Mouse (Mus musculus): ENCODE results near the gene Lrrc29. TPM values are rescaled to one million over a fixed set of nuclear protein-coding genes. Genes with fewer than 3 reads are reported as not detected.
A peak's percentile ranks its signal among the peaks of the same experiment; 100 is the strongest.
"Not testable (repeated sequence)": the region's sequence is repeated elsewhere in the genome, so short reads cannot be mapped to it uniquely, and the experiment has no call there.

Gene Lrrc29
- total RNA-seq, 2 experiments from 2014 or later: 13.4 to 26.2 TPM

GRCm38 (mm10) chr8:105293405-105293804, 32.7 kb downstream of the Lrrc29 start:
- no peak for ATAC-seq (replicated peaks; ENCODE audit: low FRiP score, poor library complexity, severe bottlenecking)

DNA sequence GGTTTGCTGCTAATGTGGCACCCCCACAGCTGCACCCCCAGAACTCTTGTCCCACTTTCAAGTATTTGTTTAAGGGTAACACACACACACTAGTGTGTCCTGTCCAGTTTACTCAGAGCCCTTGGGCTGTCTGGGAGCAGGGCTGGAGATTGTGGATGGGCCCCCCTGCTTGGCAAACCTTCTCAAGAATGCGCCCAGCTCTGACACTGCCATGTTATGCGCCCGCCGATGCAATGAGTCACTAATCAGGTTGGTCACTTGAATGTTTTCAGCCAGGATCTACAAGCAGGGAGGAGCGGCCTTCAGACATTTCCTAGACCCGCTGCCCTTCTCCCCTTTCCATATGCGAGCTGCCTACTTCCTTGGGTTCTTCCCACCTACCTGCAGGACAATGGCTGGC, 33.6 kb downstream of the Lrrc29 start:
- ATAC-seq (replicated peaks; ENCODE audit: low FRiP score, poor library complexity, severe bottlenecking): no peak

- not testable (repeated sequence) for ATAC-seq (replicated peaks; ENCODE audit: low FRiP score, poor library complexity, severe bottlenecking)
These were observed 34.3 kb downstream of the Lrrc29 start for GRCm38 (mm10) chr8:105291802-105292201.

- not testable (repeated sequence) for ATAC-seq (replicated peaks; ENCODE audit: low FRiP score, poor library complexity, severe bottlenecking)
These were observed 34.7 kb downstream of the Lrrc29 start for GRCm38 (mm10) chr8:105291364-105291763.

DNA sequence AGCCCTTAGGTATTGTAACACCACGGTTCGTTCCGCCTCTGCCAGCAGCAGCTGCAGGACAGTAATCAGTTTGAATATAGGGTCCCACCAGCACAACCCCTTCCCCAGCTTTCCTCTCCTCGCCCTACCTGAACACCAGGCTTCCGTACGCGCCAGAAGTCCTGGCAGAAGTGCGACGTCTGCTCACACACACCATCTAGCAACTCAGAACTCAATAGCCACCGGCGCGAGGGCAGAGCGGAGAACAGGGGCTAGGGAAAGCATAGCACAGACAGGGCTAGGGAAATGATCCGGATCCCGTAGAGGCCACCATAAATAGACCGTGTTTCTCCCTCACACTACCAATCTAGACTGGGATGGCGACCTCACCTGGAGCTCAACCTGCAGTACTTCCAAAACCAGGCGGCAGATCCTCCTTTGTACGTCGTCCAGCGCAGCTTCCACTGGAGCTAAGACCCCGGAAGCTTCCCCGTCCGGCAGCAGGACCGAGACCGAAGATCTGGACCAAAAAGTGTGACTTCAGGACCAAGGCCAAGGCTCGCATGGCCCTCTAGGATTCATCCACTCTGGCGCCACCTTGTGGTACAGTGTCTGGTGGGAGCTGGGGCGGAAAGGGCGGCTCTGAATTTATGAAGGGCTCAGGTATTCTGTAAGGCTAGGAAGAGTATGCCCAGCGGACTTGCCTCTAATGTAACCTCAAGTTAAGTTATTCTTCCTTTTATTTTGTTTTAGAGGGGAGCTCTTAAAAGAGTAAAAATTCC, 35.3 kb downstream of the Lrrc29 start:
- ATAC-seq (replicated peaks; ENCODE audit: low FRiP score, poor library complexity, severe bottlenecking): peak; percentile 76

- 0 out of 2 replicates have a peak, but pooled peaks have one; percentile 15 for ATAC-seq (replicated peaks; ENCODE audit: low FRiP score, poor library complexity, severe bottlenecking)
These were observed 36.1 kb downstream of the Lrrc29 start, which contains the start of gene 4931428F04Rik for GRCm38 (mm10) chr8:105289805-105290460. Gene 4931428F04Rik (minus strand): TSS chr8:105289864.

GRCm38 (mm10) chr8:105288958-105289732, 36.9 kb downstream of the Lrrc29 start:
- ATAC-seq (replicated peaks; ENCODE audit: low FRiP score, poor library complexity, severe bottlenecking): peak; percentile 58

DNA sequence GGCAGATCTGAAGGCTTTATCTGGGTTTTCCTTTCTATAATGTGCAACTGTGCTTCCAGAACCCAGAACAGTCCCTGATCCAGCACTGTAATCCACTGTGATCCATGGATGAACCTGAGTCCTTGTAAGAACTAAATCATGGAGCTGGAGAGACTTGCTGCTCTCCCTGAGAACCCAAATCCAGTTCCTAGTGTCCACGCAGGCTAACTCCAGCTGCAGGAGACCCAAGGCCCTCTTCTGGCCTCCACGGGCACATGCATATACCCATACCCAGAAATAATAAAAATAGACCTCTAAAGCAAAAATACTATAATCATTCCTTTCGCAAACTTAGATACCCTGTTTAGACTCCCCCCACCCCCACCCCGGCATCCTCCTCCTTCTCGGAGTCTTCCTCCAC, 37.8 kb downstream of the Lrrc29 start:
- ATAC-seq (replicated peaks; ENCODE audit: low FRiP score, poor library complexity, severe bottlenecking): no peak

DNA sequence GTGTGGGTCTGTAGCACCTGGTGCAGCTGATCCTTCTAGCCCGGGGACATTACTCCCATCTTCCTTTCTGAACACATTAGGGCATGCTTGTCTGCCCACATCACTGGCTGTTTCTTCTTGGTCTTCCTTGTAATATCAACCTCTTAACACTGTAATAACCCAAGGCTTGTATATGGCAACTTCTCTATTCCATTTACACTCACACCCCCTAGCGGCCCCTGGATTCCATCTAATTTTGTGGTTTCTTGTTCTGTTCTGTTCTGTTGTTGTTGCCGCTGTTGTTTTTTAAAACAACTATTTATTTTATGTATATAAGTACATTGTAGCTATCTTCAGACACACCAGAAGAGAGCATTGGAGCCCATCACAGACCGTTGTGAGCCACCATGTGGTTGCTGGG, 39.2 kb downstream of the Lrrc29 start:
- ATAC-seq (replicated peaks; ENCODE audit: low FRiP score, poor library complexity, severe bottlenecking): no peak

DNA sequence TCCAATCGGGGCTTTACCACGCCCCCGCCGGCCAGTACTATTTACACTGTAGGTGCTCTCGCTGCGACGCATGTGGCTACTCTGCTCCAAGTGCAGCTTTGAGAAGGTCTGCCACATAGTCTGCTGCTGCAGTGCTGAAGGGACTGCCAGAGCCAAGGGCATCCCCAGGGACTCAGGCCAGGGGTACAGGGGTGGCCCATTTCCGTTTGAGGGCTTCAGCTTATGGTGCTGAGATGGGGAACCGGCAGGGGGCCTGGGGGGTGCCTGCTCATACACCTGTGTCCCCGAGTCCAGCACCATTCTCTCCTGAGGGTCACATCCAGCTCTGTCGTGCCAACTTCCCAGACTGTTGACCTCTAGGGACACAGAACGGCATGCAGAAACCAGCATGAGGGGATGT, 40.6 kb downstream of the Lrrc29 start:
- no peak for ATAC-seq (replicated peaks; ENCODE audit: low FRiP score, poor library complexity, severe bottlenecking)

DNA sequence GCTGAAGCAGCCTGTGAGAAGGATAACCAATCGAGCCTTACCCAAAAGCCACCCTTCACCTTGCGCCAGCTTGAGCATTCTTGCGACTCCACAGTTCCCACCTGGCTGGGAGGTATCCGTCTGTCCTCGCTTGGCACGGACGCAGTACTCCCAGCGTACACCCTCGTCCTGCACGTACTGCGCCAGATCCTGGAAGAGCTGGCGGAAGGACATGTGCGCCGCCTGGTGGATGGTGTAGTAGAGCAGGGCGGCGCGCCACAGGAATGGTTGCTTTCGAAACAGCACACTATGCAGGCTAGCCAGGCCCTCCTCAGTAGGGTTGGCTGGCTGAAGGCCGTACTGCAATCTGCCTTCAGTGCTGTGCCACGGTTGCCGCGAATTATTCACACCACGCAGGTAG, 43.0 kb downstream of the Lrrc29 start:
- ATAC-seq (replicated peaks; ENCODE audit: low FRiP score, poor library complexity, severe bottlenecking): peak; percentile 66

- ATAC-seq (replicated peaks; ENCODE audit: low FRiP score, poor library complexity, severe bottlenecking): no peak
These were observed 43.8 kb downstream of the Lrrc29 start for GRCm38 (mm10) chr8:105282239-105282638.

- ATAC-seq (replicated peaks; ENCODE audit: low FRiP score, poor library complexity, severe bottlenecking): no peak
These were observed 44.3 kb downstream of the Lrrc29 start for GRCm38 (mm10) chr8:105281821-105282220.

GRCm38 (mm10) chr8:105280567-105280966, 45.5 kb downstream of the Lrrc29 start:
- no peak for ATAC-seq (replicated peaks; ENCODE audit: low FRiP score, poor library complexity, severe bottlenecking)

DNA sequence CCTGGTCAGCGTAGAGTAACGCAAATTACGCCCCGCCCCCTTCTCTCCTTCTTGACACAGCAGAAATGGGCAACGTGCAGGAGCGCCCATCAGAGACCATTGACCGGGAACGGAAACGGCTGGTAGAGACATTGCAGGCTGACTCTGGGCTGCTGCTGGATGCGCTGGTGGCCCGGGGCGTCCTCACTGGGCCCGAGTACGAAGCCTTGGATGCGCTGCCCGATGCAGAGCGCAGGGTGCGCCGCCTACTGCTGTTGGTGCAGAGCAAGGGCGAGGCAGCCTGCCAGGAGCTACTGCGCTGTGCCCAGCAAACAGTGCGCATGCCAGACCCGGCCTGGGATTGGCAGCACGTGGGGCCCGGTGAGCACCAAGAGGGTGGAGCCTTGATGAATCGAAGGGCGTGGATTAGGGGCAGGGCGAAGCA, 47.2 kb downstream of the Lrrc29 start:
- ATAC-seq (replicated peaks; ENCODE audit: low FRiP score, poor library complexity, severe bottlenecking): peak; percentile 79

DNA sequence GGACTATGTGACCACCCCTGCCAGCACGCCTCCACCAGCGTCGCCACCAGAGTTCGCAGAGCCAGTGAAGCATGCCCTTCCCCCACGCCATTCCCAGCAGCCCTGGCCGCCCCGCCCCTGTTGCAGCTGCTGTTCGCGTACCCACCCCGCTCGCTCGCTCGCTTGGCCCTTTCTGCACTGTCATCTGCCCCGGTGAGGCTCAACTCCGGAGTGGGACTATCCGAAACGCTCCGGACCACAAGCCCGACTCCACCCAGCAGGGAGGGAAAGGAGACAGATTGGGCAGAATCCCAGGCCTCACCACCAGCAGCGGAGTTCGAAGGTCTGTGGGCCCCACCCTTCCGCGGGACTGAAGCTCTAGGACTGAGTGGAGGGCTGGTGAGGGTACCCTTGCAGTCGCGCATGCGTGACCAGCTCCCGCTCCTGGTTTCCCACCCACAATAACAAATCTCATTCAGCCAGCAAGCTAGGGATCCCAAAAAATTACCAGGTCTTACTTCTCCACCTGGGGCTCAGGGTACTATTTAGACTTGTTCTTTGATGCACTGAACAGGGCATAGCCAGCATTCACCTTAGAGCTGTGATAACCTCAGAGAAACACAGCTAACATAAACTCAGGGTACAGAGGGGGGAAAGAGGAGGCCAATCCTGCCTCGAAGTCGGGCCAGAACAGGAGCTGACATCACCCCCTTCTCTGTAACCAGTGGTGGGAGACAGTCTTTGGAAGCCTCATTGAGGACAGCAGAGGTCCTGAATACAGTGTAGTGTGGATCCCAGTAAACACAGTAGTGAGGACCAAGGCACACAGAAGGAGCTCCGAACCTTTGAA, 49.6 kb downstream of the Lrrc29 start:
- peak; percentile 37; the same call in 1 of the 2 replicates for ATAC-seq (replicated peaks; ENCODE audit: low FRiP score, poor library complexity, severe bottlenecking)

DNA sequence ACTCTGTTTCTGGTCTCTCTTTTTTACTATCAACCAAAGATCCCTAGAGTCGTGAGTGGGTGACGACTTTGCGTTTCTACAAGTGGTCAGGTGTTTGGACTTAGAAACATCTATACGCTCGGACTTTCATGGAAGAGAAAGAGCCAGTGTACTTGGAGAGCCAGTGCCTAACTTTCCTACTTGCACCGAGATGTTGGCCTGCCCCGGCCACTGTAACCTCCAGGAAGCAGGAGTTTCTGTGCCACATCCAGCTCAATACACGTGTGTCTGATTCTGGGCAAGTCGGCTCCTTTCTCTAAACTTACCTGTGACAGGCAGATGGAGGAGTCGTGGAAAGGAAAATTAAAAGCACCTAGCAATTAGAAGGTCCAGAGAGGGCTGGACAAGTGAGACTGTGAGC, 50.2 kb downstream of the Lrrc29 start, which contains the start of gene Nol3:
Gene Nol3 (plus strand): TSS at position 301 of the 400 bp plus-strand sequence.
- ATAC-seq (replicated peaks; ENCODE audit: low FRiP score, poor library complexity, severe bottlenecking): no peak

DNA sequence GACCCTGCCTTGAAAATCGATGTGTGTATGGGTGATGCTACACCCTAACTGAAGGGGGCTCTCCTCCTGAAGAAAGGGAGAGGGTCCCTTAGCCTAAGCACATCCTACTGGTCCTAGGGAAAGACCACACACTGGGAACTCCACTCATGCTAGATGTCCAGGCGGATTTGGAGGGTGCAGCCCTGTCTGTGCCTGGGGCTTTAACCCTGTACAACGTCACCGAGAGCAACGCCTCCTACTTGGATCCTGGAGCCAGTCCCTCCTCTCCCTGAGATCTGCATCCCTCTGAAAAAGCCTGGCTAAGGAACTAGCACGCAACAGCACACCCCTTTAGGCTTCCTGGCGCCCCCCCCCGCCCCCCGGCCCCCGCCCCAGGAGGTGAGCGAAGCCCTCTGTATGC, 50.7 kb downstream of the Lrrc29 start:
- ATAC-seq (replicated peaks; ENCODE audit: low FRiP score, poor library complexity, severe bottlenecking): no peak

GRCm38 (mm10) chr8:105270916-105271186, 55.2 kb downstream of the Lrrc29 start:
- ATAC-seq (replicated peaks; ENCODE audit: low FRiP score, poor library complexity, severe bottlenecking): no peak

All from erythroblast, adult 5-6 weeks (primary cell).